Mouse (Mus musculus) kidney, postnatal 0 days (tissue): ENCODE measurements at regions not wholly inside any gene's neighbourhood (a gene's known extent, or its start where the extent isn't known, plus 50 kb on each side); places are given as distances from the start of the nearest gene placed in this dataset.

Source experiments
- ATAC-seq: fragments of 200-750 bp; cut with Nextera tagmentation; replicated peaks from 2 replicates; pipeline ENCODE4 v1.8.0; 2017; ENCODE audit warnings: low read depth, moderate number of reproducible peaks, moderate TSS enrichment, moderate library complexity; ENCODE audit not compliant: low FRiP score
- DNase-seq: peaks from one replicate; pipeline ENCODE4 v3.0.0-alpha.2; 2016; ENCODE audit warnings: low spot score
- H3K27ac ChIP-seq: fragments of 300-500 bp; sonication (generic); 2 replicates; pipeline ENCODE4 v1.5.1; 2014; ENCODE audit warnings: mild to moderate bottlenecking
- H3K27me3 ChIP-seq: fragments of 300-500 bp; sonication (generic); 2 replicates; pipeline ENCODE4 v1.6.1; 2014; ENCODE audit warnings: low read length, mixed read lengths; ENCODE audit not compliant: insufficient read depth
- H3K36me3 ChIP-seq: fragments of 300-500 bp; sonication (generic); 2 replicates; pipeline ENCODE4 v1.6.1; 2014; ENCODE audit warnings: low read length, mixed read lengths; ENCODE audit not compliant: insufficient read depth
- H3K4me1 ChIP-seq: fragments of 300-500 bp; sonication (generic); replicated peaks from 2 replicates; pipeline ENCODE4 v1.6.1; 2014; ENCODE audit warnings: antibody characterized with exemption, low read length, mixed read lengths; ENCODE audit not compliant: insufficient read depth
- H3K4me2 ChIP-seq: fragments of 300-500 bp; sonication (generic); 2 replicates; pipeline ENCODE4 v1.6.1; 2014; ENCODE audit warnings: mild to moderate bottlenecking, low read length, moderate library complexity, mixed read lengths
- H3K4me3 ChIP-seq: fragments of 300-500 bp; sonication (generic); replicated peaks from 2 replicates; pipeline ENCODE4 v1.5.1; 2014; ENCODE audit warnings: low read depth, low read length
- H3K9ac ChIP-seq: fragments of 300-500 bp; sonication (generic); 2 replicates; pipeline ENCODE4 v1.6.1; 2014; ENCODE audit warnings: low read depth, low read length
- H3K9me3 ChIP-seq: fragments of 300-500 bp; sonication (generic); replicated peaks from 2 replicates; pipeline ENCODE4 v1.6.1; 2016; ENCODE audit warnings: low read length, inconsistent platforms, mixed read lengths
- CTCF ChIP-seq: IDR thresholded peaks from 2 replicates; pipeline ENCODE4 v1.5.1; 2016; ENCODE audit warnings: antibody characterized with exemption, low read depth, mild to moderate bottlenecking, moderate library complexity
- WGBS: fragments of 180-500 bp; shearing (Covaris S2); extraction: QIAGEN DNeasy Blood & Tissue Kit; methylation state at CpG from one replicate; pipeline ENCODE4 v1.1.7; 2014; 5-methylcytosine and 5-hydroxymethylcytosine counted together

DNA sequence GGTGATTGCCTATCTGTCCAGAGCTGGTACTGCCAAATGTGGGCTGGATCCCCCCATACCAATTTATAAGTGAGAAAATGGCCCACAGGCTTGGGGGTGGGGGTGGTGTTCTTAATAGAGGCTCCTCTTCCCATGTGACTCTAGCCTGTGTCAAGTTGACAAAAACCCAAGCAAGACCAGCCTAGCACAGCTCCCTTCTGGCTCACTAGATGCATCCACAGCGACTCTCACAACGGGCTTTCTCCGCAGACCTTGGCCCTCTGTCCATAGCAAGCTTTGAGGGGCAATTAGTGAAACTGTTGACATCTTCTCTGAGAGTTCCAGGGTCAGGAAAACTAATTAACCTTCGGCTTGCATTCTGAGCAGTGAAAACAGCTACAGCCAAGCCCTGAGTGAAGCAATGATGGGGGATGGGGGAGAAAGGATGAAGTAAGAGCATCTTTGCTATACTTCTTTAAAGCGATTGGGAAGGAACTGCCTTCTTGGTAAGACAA is 281.3 kb downstream of the Cdh26 start:
- Histone ChIP-seq H3K9me3 (no peaks in the 10 kb centered on the region), H3K4me1 (no peaks in the 10 kb centered on the region), H3K27me3 (no peaks in the 10 kb centered on the region), H3K27ac (no peak overlapping the region), H3K4me2 (no peak overlapping the region), H3K9ac (no peak overlapping the region), H3K4me3 (no peak overlapping the region), H3K36me3 (no peaks in the 10 kb centered on the region)
- DNase-seq (no peak), ATAC-seq (no peak)
- TF ChIP-seq CTCF = no peak
- 31% methylated on average over 5 of the region's 5 CpGs for WGBS

GRCm38 (mm10) chr2:178712391-178712892 is 282.1 kb downstream of the Cdh26 start:
- Histone ChIP-seq H3K4me3 (no peak overlapping the region), H3K4me2 (no peak overlapping the region), H3K27me3 (no peaks in the 10 kb centered on the region), H3K9me3 (no peaks in the 10 kb centered on the region), H3K4me1 (no peaks in the 10 kb centered on the region), H3K9ac (no peak overlapping the region), H3K27ac (no peak overlapping the region), H3K36me3 (no peaks in the 10 kb centered on the region)
- WGBS = 43% methylated on average over 9 of the region's 9 CpGs
- no peak for TF ChIP-seq CTCF
- peak; percentile 4 for DNase-seq
- no peak for ATAC-seq

- H3K27ac ChIP-seq = no peak overlapping the region
- no peaks in the 10 kb centered on the region for H3K36me3 ChIP-seq
- H3K4me3 ChIP-seq = no peak overlapping the region
- H3K4me2 ChIP-seq = no peak overlapping the region
- WGBS = 71% methylated on average over 5 of the region's 5 CpGs
- no peak for TF ChIP-seq CTCF
- no peaks in the 10 kb centered on the region for H3K9me3 ChIP-seq
- H3K9ac ChIP-seq = no peak overlapping the region
- no peaks in the 10 kb centered on the region for H3K4me1 ChIP-seq
- DNase-seq = no peak
- H3K27me3 ChIP-seq = no peaks in the 10 kb centered on the region
- no peak for ATAC-seq
Measured at GRCm38 (mm10) chr2:178715500-178716245, 285.3 kb downstream of the Cdh26 start.

DNA sequence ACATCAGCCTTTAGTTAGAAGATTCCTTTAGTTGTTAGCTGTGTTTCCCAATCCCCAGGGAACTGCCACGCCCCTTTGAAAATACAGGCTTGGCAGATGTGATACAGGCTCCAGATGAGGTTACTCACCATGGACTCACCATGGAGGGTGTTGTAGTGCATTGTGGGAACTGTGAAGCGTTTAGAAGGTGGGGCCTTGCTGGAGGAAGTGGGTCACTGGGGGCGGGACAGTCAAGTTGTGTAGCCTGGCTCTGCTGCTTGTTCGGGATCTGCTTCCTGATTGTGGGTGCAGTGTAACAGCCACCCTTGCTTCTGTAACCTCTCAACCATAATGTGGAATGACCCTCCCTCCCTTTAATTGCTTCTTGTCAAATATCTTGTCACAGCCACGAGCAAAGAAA is 287.7 kb downstream of the Cdh26 start:
- H3K4me3 ChIP-seq = no peak overlapping the region
- H3K4me2 ChIP-seq = no peak overlapping the region
- no peaks in the 10 kb centered on the region for H3K36me3 ChIP-seq
- no peaks in the 10 kb centered on the region for H3K27me3 ChIP-seq
- no peak for TF ChIP-seq CTCF
- ATAC-seq (no peak), DNase-seq (no peak)
- no peak overlapping the region for H3K9ac ChIP-seq
- no peak overlapping the region for H3K27ac ChIP-seq
- H3K9me3 ChIP-seq = no peaks in the 10 kb centered on the region
- no peaks in the 10 kb centered on the region for H3K4me1 ChIP-seq
- 62% methylated on average over 5 of the region's 5 CpGs for WGBS

- H3K36me3 ChIP-seq = no peaks in the 10 kb centered on the region
- no peak overlapping the region for H3K4me3 ChIP-seq
- DNase-seq (no peak), ATAC-seq (no peak)
- no peak overlapping the region for H3K9ac ChIP-seq
- WGBS = 53% methylated on average over 3 of the region's 3 CpGs
- no peak overlapping the region for H3K27ac ChIP-seq
- H3K4me1 ChIP-seq = no peaks in the 10 kb centered on the region
- H3K27me3 ChIP-seq = no peaks in the 10 kb centered on the region
- no peak overlapping the region for H3K4me2 ChIP-seq
- H3K9me3 ChIP-seq = no peaks in the 10 kb centered on the region
- no peak for TF ChIP-seq CTCF
Measured at GRCm38 (mm10) chr2:178723455-178723854, 293.1 kb downstream of the Cdh26 start.

DNA sequence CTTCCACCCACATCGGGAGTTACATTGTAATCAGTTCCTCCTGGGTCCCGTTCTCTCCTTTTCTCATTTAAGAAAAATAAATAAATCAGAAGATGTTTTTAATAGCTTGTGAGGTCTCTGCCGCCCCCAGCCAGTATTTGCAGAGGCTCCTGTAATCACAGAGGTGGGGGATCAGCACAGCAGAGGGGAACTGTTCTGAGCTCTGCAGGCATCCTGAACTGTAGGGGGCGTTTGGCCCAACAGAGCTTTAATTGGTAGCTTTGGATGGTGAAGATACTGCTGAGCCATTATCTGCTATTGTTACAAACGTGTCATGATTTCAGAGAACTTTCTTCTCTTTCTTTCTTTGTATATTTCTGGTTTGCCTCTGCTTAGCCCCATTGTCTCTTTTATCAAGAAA is 293.9 kb downstream of the Cdh26 start:
- Histone ChIP-seq H3K36me3 (no peaks in the 10 kb centered on the region), H3K9me3 (no peaks in the 10 kb centered on the region), H3K9ac (no peak overlapping the region), H3K4me1 (peaks cover 2% of the 10 kb centered on the region; the same call in 1 of the 2 replicates), H3K4me2 (no peak overlapping the region), H3K27ac (no peak overlapping the region), H3K27me3 (no peaks in the 10 kb centered on the region), H3K4me3 (no peak overlapping the region)
- TF ChIP-seq CTCF = peak; percentile 30; the same call in 1 of the 2 replicates
- 17% methylated on average over 5 of the region's 5 CpGs for WGBS
- DNase-seq = no peak
- no peak for ATAC-seq
